Mouse (Mus musculus) hindbrain, embryonic 10.5 days (tissue): ENCODE measurements around the gene Sap30. TPM values are rescaled to one million over a fixed set of nuclear protein-coding genes. Genes with fewer than 3 reads are reported as not detected.
A peak's percentile ranks its signal among the peaks of the same experiment; 100 is the strongest.

Experiments used
- DNase-seq: peaks from one replicate; pipeline ENCODE4 v3.0.0-alpha.2; 2017; ENCODE audit warnings: low spot score
- H3K27ac ChIP-seq: fragments of 300-500 bp; sonication (generic); 2 replicates; pipeline ENCODE4 v1.5.1; 2016; ENCODE audit warnings: mild to moderate bottlenecking, moderate library complexity
- H3K27me3 ChIP-seq: fragments of 300-500 bp; sonication (generic); 2 replicates; pipeline ENCODE4 v1.6.1; 2016; ENCODE audit warnings: mild to moderate bottlenecking; ENCODE audit not compliant: poor library complexity, insufficient read depth, severe bottlenecking
- H3K36me3 ChIP-seq: fragments of 300-500 bp; sonication (generic); 2 replicates; pipeline ENCODE4 v1.6.1; 2016; ENCODE audit warnings: mild to moderate bottlenecking, moderate library complexity
- H3K4me1 ChIP-seq: fragments of 300-500 bp; sonication (generic); replicated peaks from 2 replicates; pipeline ENCODE4 v1.6.1; 2016; ENCODE audit warnings: mild to moderate bottlenecking
- H3K4me3 ChIP-seq: fragments of 300-500 bp; sonication (generic); 2 replicates; pipeline ENCODE4 v1.5.1; 2016; ENCODE audit warnings: mild to moderate bottlenecking, moderate library complexity
- H3K9me3 ChIP-seq: fragments of 300-500 bp; sonication (generic); 2 replicates; pipeline ENCODE4 v1.6.1; 2016; ENCODE audit warnings: mild to moderate bottlenecking, moderate library complexity
- whole genome bisulfite sequencing: fragments of 180-500 bp; shearing (Covaris S2); methylation state at CpG from one replicate; pipeline ENCODE4 v1.1.7; 2016; 5-methylcytosine and 5-hydroxymethylcytosine counted together
- polyA plus RNA-seq: library from polyadenylated mRNA; unstranded; fragments of >200 nt; fragmentation: Nextera tagmentation; extraction: Ambion mirVana; gene quantifications from 2 replicates; pipeline ENCODE4 v1.2.1, GENCODE M21; 2016

The Sap30 gene
- polyA plus RNA-seq, 1 experiment from 2014 or later, result 97.8 TPM

GRCm38 (mm10) chr8:57488312-57488765, 679 bp upstream of the Sap30 start:
- no peaks in the 10 kb centered on the region for H3K27me3 ChIP-seq
- peak; percentile 83 for DNase-seq
- peaks cover 13% of the 10 kb centered on the region for H3K4me1 ChIP-seq
- no peaks in the 10 kb centered on the region for H3K9me3 ChIP-seq
- 0% methylated on average over 25 of the region's 25 CpGs for WGBS
- peak overlapping the region; percentile 99 for H3K27ac ChIP-seq
- peak overlapping the region; percentile 96 for H3K4me3 ChIP-seq
- peaks cover 21% of the 10 kb centered on the region for H3K36me3 ChIP-seq

GRCm38 (mm10) chr8:57486491-57487440, 894 bp downstream of the Sap30 start:
- Histone ChIP-seq H3K4me3 (peak overlapping the region; percentile 96), H3K27me3 (no peaks in the 10 kb centered on the region), H3K27ac (peak overlapping the region; percentile 99), H3K36me3 (peaks cover 37% of the 10 kb centered on the region), H3K4me1 (peaks cover 13% of the 10 kb centered on the region), H3K9me3 (no peaks in the 10 kb centered on the region)
- under 1% methylated on average over 54 of the region's 54 CpGs for WGBS
- peak; percentile 74 for DNase-seq

GRCm38 (mm10) chr8:57480606-57481005, 7.1 kb downstream of the Sap30 start:
- 74% methylated on average over 4 of the region's 4 CpGs for WGBS
- H3K27ac ChIP-seq, result no peak overlapping the region
- no peak overlapping the region for H3K4me3 ChIP-seq
- no peak for DNase-seq
- H3K4me1 ChIP-seq, result peaks cover 6% of the 10 kb centered on the region
- no peaks in the 10 kb centered on the region for H3K9me3 ChIP-seq
- peaks cover 54% of the 10 kb centered on the region for H3K36me3 ChIP-seq
- no peaks in the 10 kb centered on the region for H3K27me3 ChIP-seq

- no peaks in the 10 kb centered on the region for H3K4me1 ChIP-seq
- H3K4me3 ChIP-seq, result no peak overlapping the region
- no peak for DNase-seq
- no peak overlapping the region for H3K27ac ChIP-seq
- 94% methylated on average over 8 of the region's 8 CpGs for WGBS
- no peaks in the 10 kb centered on the region for H3K9me3 ChIP-seq
- peaks cover 47% of the 10 kb centered on the region for H3K36me3 ChIP-seq
- no peaks in the 10 kb centered on the region for H3K27me3 ChIP-seq
Observed at GRCm38 (mm10) chr8:57479700-57480099, 8.0 kb downstream of the Sap30 start.

DNA sequence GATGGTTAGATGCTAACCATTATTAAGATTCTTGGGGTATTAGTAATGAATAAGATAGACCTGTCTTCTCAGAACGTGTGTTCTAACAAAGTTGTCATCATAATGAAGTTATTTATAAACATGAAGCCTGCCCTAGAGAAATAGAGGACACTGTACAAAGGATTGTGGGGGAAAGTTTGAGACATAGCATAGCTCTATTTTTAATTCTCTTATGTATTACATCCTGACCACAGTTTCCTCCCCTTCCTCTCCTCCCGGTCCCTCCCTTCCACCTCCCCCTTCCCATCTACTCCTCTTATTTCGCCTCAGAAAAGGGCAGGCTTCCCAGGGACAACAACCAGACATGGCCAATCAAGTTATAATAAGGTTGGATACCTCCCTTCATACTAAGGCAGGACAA, 9.3 kb downstream of the Sap30 start:
- Histone ChIP-seq H3K27me3 (no peaks in the 10 kb centered on the region), H3K27ac (no peak overlapping the region), H3K4me1 (no peaks in the 10 kb centered on the region), H3K4me3 (no peak overlapping the region), H3K9me3 (no peaks in the 10 kb centered on the region), H3K36me3 (peaks cover 34% of the 10 kb centered on the region)
- no peak for DNase-seq
- WGBS, result 76% methylated on average over 3 of the region's 3 CpGs

GRCm38 (mm10) chr8:57473751-57474150, 13.9 kb downstream of the Sap30 start:
- H3K4me3 ChIP-seq, result no peak overlapping the region
- H3K36me3 ChIP-seq, result no peaks in the 10 kb centered on the region
- no peaks in the 10 kb centered on the region for H3K4me1 ChIP-seq
- H3K27ac ChIP-seq, result no peak overlapping the region
- H3K27me3 ChIP-seq, result no peaks in the 10 kb centered on the region
- 85% methylated on average over 6 of the region's 6 CpGs for WGBS
- no peaks in the 10 kb centered on the region for H3K9me3 ChIP-seq
- no peak for DNase-seq

- Histone ChIP-seq H3K9me3 (no peaks in the 10 kb centered on the region), H3K36me3 (no peaks in the 10 kb centered on the region), H3K27ac (no peak overlapping the region), H3K4me1 (no peaks in the 10 kb centered on the region), H3K4me3 (no peak overlapping the region), H3K27me3 (no peaks in the 10 kb centered on the region)
- 96% methylated on average over 5 of the region's 5 CpGs for WGBS
- no peak for DNase-seq
Observed at GRCm38 (mm10) chr8:57470863-57471262, 16.8 kb downstream of the Sap30 start.

GRCm38 (mm10) chr8:57468624-57469023, 19.0 kb downstream of the Sap30 start:
- Histone ChIP-seq H3K27me3 (no peaks in the 10 kb centered on the region), H3K9me3 (no peaks in the 10 kb centered on the region), H3K4me3 (no peak overlapping the region), H3K4me1 (no peaks in the 10 kb centered on the region), H3K27ac (no peak overlapping the region), H3K36me3 (no peaks in the 10 kb centered on the region)
- WGBS, result 59% methylated on average over 5 of the region's 5 CpGs
- no peak for DNase-seq

- WGBS, result 89% methylated on average over 3 of the region's 3 CpGs
- no peak for DNase-seq
- Histone ChIP-seq H3K4me3 (no peak overlapping the region), H3K27ac (no peak overlapping the region), H3K9me3 (no peaks in the 10 kb centered on the region), H3K36me3 (no peaks in the 10 kb centered on the region), H3K27me3 (no peaks in the 10 kb centered on the region), H3K4me1 (no peaks in the 10 kb centered on the region)
Observed at GRCm38 (mm10) chr8:57463757-57464156, 23.9 kb downstream of the Sap30 start.

DNA sequence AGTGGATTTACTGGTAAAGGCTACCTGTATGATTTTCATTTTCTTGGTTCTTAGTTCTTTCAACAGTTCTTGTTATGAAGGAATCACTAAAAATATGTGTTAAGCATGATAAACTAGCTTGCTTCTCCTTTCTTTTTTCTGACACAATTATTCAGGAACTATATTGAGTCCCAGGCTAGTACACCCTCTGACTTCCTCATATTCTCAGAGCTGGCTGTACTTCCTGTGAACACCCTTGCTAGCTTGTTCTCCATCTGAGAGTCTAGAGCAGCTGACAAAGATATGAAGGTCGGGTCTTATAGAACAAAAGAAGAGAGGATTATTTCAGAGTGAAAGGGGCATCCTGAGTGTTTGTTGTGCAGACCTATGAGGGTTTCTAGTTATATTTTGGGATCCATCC, 24.8 kb downstream of the Sap30 start:
- Histone ChIP-seq H3K27ac (no peak overlapping the region), H3K4me1 (no peaks in the 10 kb centered on the region), H3K9me3 (no peaks in the 10 kb centered on the region), H3K27me3 (no peaks in the 10 kb centered on the region), H3K4me3 (no peak overlapping the region), H3K36me3 (no peaks in the 10 kb centered on the region)
- DNase-seq, result no peak
- WGBS, result 71% methylated on average over 1 of the region's 1 CpGs

DNA sequence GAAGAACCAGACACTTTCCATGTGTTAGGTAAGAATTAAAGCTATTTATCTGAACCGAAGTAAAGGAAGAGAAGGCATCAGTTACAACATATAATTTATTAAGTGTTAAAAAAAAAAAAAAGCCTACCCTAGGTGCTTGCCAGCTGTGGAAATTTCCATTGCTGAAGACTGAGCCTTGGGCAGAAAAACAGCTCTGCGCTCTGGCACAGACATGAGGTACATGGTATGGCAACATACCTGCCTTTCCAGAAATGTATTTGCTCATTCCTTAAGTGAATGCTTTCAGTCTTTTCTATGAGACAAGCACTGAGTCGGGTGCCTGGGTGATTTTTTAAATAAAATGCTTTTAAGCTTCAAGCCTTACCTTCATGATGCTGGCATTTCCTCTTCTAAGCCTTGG, 29.7 kb downstream of the Sap30 start:
- Histone ChIP-seq H3K27ac (no peak overlapping the region), H3K9me3 (no peaks in the 10 kb centered on the region), H3K36me3 (no peaks in the 10 kb centered on the region), H3K4me3 (no peak overlapping the region), H3K27me3 (no peaks in the 10 kb centered on the region), H3K4me1 (no peaks in the 10 kb centered on the region)
- DNase-seq, result no peak
- 90% methylated on average over 3 of the region's 3 CpGs for WGBS

GRCm38 (mm10) chr8:57457152-57457551, 30.5 kb downstream of the Sap30 start:
- WGBS, result 93% methylated on average over 6 of the region's 6 CpGs
- DNase-seq, result no peak
- no peaks in the 10 kb centered on the region for H3K36me3 ChIP-seq
- no peak overlapping the region for H3K4me3 ChIP-seq
- H3K27ac ChIP-seq, result no peak overlapping the region
- H3K27me3 ChIP-seq, result no peaks in the 10 kb centered on the region
- no peaks in the 10 kb centered on the region for H3K4me1 ChIP-seq
- H3K9me3 ChIP-seq, result no peaks in the 10 kb centered on the region

DNA sequence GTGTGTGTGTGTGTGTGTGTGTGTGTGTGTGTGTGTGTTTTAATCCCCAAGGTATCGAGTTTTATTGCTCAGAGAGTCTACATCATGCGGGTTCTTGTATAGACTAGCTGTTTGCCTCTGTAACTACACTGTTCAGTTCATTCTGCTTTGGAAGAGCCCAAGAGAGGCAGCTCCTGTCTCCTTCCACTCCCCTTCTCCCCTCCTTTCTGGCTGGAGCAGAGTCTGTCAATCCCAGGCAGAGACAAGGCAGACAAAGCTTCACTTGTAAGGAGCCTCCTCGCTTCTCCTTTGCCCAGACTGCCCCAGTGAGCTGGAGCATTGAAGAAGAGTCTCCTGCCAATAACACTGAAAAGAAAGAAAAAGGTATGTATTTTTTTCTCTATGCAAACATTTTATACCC, 31.9 kb downstream of the Sap30 start, which contains the start of gene Scrg1:
Gene Scrg1 (plus strand): TSS at position 159 of the 400 bp plus-strand sequence.
- 79% methylated on average over 3 of the region's 3 CpGs for WGBS
- no peaks in the 10 kb centered on the region for H3K27me3 ChIP-seq
- H3K27ac ChIP-seq, result no peak within 1 kb of the TSS
- H3K36me3 ChIP-seq, result no peaks in the 10 kb centered on the region
- H3K4me1 ChIP-seq, result no peaks in the 10 kb centered on the region
- no peak within 1 kb of the TSS for H3K4me3 ChIP-seq
- no peaks in the 10 kb centered on the region for H3K9me3 ChIP-seq
- no peak for DNase-seq
